Mouse (Mus musculus): Measurements from ENCODE around the gene Setd4.

DNA sequence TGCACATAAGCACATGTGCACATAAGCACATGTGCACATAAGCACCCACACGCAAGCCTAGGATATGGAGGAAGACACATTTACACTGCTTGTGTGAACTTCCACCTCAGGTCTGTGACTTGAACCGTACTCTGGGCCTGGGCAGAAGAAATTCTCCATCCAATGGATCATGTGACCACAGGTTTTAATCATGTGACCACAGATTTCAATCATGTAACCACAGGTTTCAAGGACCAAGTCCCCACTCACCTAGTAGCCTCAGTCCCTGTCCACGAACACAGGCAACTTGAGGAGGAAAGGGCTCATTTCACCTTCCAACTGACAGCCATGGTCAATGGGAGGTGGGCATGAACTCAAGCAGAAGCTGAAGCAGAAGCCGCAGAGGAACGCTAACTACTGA is 30.4 kb downstream of the Setd4 start:
- TF ChIP-seq CTCF (conservative IDR thresholded peaks at IDR 0.05; ENCODE audit: low read length) (no peak), NANOG (IDR thresholded peaks at IDR 0.05; ENCODE audit: borderline replicate concordance, low read length) (no peak)
